Mouse (Mus musculus): ENCODE results near the gene Hist1h4f. TPM values are rescaled to one million over a fixed set of nuclear protein-coding genes. Genes with fewer than 3 reads are reported as not detected.

Gene Hist1h4f
- polyA plus RNA-seq, 1 experiment, result 19.0 TPM

Other genes starting within 250 kb of the Hist1h4f start
- 6.0 and 6.7 TPM in 2 replicates for gene Zfp322a, start 182.4 kb downstream of the Hist1h4f start, polyA plus RNA-seq (2012; rRNA removed)
- 3.8 and 4.4 TPM in 2 replicates for gene Abt1, start 127.8 kb downstream of the Hist1h4f start, polyA plus RNA-seq (2012; rRNA removed)
- gene Btn1a1, start 85.7 kb downstream of the Hist1h4f start, polyA plus RNA-seq (2012; rRNA removed), result 1.8 and 2.0 TPM in 2 replicates
- gene Btn2a2, start 62.8 kb downstream of the Hist1h4f start, polyA plus RNA-seq (2012; rRNA removed), result not detected in 2 replicates
- gene Hist1h4h, start 20.6 kb downstream of the Hist1h4f start, polyA plus RNA-seq (2012; rRNA removed), result 20.0 and 22.7 TPM in 2 replicates
- gene Hist1h2af, start 17.7 kb downstream of the Hist1h4f start, polyA plus RNA-seq (2012; rRNA removed), result 254 and 365 TPM in 2 replicates
- gene Hist1h3g, start 16.2 kb downstream of the Hist1h4f start, polyA plus RNA-seq (2012; rRNA removed), result 40.7 and 47.0 TPM in 2 replicates
- gene Hist1h2bh, start 8.3 kb downstream of the Hist1h4f start, polyA plus RNA-seq (2012; rRNA removed), result 6.3 and 6.5 TPM in 2 replicates
- 4.4 and 4.5 TPM in 2 replicates for gene Hist1h3f, start 7.6 kb downstream of the Hist1h4f start, polyA plus RNA-seq (2012; rRNA removed)
- gene Hist1h1d, start 1.6 kb upstream of the Hist1h4f start, polyA plus RNA-seq (2012; rRNA removed), result 0.66 and 0.96 TPM in 2 replicates
- 24.2 and 24.8 TPM in 2 replicates for gene Hist1h3e, start 10.7 kb upstream of the Hist1h4f start, polyA plus RNA-seq (2012; rRNA removed)
- gene Hist1h2ae, start 19.6 kb upstream of the Hist1h4f start, polyA plus RNA-seq (2012; rRNA removed), result 11.7 and 13.2 TPM in 2 replicates
- 35.1 and 41.0 TPM in 2 replicates for gene Hist1h2bg, start 19.7 kb upstream of the Hist1h4f start, polyA plus RNA-seq (2012; rRNA removed)
- 12.1 and 12.6 TPM in 2 replicates for gene Hist1h2bf, start 22.5 kb upstream of the Hist1h4f start, polyA plus RNA-seq (2012; rRNA removed)
- 8.7 and 8.8 TPM in 2 replicates for gene Hist1h2ad, start 22.7 kb upstream of the Hist1h4f start, polyA plus RNA-seq (2012; rRNA removed)
- 19.8 and 22.5 TPM in 2 replicates for gene Hist1h3d, start 24.1 kb upstream of the Hist1h4f start, polyA plus RNA-seq (2012; rRNA removed)
- 7.9 and 8.2 TPM in 2 replicates for gene Hist1h4d, start 29.9 kb upstream of the Hist1h4f start, polyA plus RNA-seq (2012; rRNA removed)
- 2.9 and 3.1 TPM in 2 replicates for gene Hist1h2be, start 69.5 kb upstream of the Hist1h4f start, polyA plus RNA-seq (2012; rRNA removed)
- gene Hist1h1e, start 70.9 kb upstream of the Hist1h4f start, polyA plus RNA-seq (2012; rRNA removed), result 7.8 and 10.5 TPM in 2 replicates
- gene Hist1h2ac, start 132.3 kb upstream of the Hist1h4f start, polyA plus RNA-seq (2012; rRNA removed), result 1.2 and 1.3 TPM in 2 replicates
- 75.9 and 78.5 TPM in 2 replicates for gene Hist1h2bc, start 132.6 kb upstream of the Hist1h4f start, polyA plus RNA-seq (2012; rRNA removed)
- 0.13 TPM in 1 of 2 replicates, not detected in the other for gene Hist1h1t, start 144.2 kb upstream of the Hist1h4f start, polyA plus RNA-seq (2012; rRNA removed)
- 5.9 TPM in 2 replicates for gene Hist1h4c, start 146.8 kb upstream of the Hist1h4f start, polyA plus RNA-seq (2012; rRNA removed)
- 2.5 and 4.1 TPM in 2 replicates for gene Hfe, start 159.2 kb upstream of the Hist1h4f start, polyA plus RNA-seq (2012; rRNA removed)
- 41.5 and 49.3 TPM in 2 replicates for gene Hist1h1c, start 187.2 kb upstream of the Hist1h4f start, polyA plus RNA-seq (2012; rRNA removed)
- 38.4 and 43.0 TPM in 2 replicates for gene Hist1h3c, start 194.0 kb upstream of the Hist1h4f start, polyA plus RNA-seq (2012; rRNA removed)
- 15.4 and 18.8 TPM in 2 replicates for gene Hist1h2bb, start 195.1 kb upstream of the Hist1h4f start, polyA plus RNA-seq (2012; rRNA removed)
- gene Hist1h2ab, start 199.5 kb upstream of the Hist1h4f start, polyA plus RNA-seq (2012; rRNA removed), result 38.0 and 42.8 TPM in 2 replicates
- gene Hist1h3b, start 200.6 kb upstream of the Hist1h4f start, polyA plus RNA-seq (2012; rRNA removed), result 36.3 and 37.0 TPM in 2 replicates
- gene Hist1h4b, start 205.4 kb upstream of the Hist1h4f start, polyA plus RNA-seq (2012; rRNA removed), result 20.1 and 25.1 TPM in 2 replicates
- gene Hist1h4a, start 209.6 kb upstream of the Hist1h4f start, polyA plus RNA-seq (2012; rRNA removed), result 10.7 and 12.1 TPM in 2 replicates
- 32.0 and 44.7 TPM in 2 replicates for gene Hist1h3a, start 210.7 kb upstream of the Hist1h4f start, polyA plus RNA-seq (2012; rRNA removed)
- gene Hist1h1a, start 212.0 kb upstream of the Hist1h4f start, polyA plus RNA-seq (2012; rRNA removed), result 13.8 and 15.6 TPM in 2 replicates
- gene Trim38, start 218.3 kb upstream of the Hist1h4f start, polyA plus RNA-seq (2012; rRNA removed), result 0.01 and 0.02 TPM in 2 replicates

All from liver, embryonic 14 days (tissue).